Mouse (Mus musculus): ENCODE results near the gene Ccdc124. TPM values are rescaled to one million over a fixed set of nuclear protein-coding genes. Genes with fewer than 3 reads are reported as not detected.

Ccdc124 gene
- polyA plus RNA-seq, 1 experiment from 2014 or later = 109 TPM

DNA sequence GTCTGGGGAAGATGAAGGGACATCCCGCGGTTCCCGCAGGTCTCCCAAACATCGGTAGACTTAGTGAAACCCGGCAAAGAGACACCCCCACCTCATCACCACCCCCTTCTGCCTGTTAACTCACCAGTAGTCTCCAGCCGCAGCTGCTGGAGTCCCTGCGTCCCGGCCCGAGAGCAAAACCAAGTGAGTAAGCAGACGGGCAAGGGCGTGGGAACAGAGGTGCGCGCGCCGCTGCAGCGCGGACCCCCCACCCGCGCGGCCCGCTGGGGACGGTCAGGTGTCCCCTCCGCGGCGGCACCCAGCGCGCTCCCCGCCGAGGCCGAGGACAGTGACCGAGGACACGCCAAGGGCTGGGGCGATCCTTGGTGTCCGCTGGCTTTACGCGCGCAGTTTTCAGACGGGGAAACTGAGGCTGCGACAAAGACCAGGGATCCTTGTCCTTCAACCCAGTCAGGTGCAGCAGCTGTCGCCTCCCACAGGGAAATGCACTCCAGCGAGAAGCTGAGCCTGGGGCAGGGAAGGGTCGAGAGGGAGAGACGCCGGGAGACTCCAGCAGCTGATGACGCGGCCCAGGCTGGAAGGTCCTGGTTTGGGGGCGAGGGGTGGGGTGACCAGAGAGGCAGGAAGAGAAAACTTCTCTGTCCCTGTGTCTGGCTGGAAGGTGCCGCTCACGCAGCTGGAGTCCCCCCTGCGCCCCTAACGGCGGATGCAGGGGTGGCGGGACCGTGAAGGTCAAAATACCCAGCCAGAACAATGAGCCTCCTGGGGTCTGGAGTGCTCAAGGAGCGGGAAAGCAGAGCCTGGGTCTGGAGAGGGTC lies 10.7 kb downstream of the Ccdc124 start, which contains the start of gene Kcnn1:
Gene Kcnn1 (minus strand): TSS at position 435 of the 818 bp plus-strand sequence.
- under 1% methylated on average over 54 of the region's 55 CpGs for WGBS (ENCODE audit: insufficient replicate concordance)
- Histone ChIP-seq H3K27me3 (ENCODE audit: control insufficient read depth, insufficient read depth, low read length) (peaks cover 34% of the 10 kb centered on the region), H3K27ac (ENCODE audit: low read depth, low read length) (peak within 1 kb of the TSS; percentile 29; the same call in 1 of the 2 replicates), H3K4me2 (peak within 1 kb of the TSS; percentile 88), H3K9ac (ENCODE audit: low read depth, low read length) (peak within 1 kb of the TSS; percentile 72), H3K4me1 (ENCODE audit: control insufficient read depth, insufficient read depth, low read length) (peaks cover 31% of the 10 kb centered on the region), H3K36me3 (ENCODE audit: control insufficient read depth, insufficient read depth, low read length) (no peaks in the 10 kb centered on the region), H3K9me3 (replicated peaks; ENCODE audit: control insufficient read depth, low read length) (no peaks in the 10 kb centered on the region), H3K4me3 (ENCODE audit: low read depth, low read length) (peak within 1 kb of the TSS; percentile 61)
- ATAC-seq (replicated peaks; ENCODE audit: insufficient number of reproducible peaks, low FRiP score, low TSS enrichment) = no peak

DNA sequence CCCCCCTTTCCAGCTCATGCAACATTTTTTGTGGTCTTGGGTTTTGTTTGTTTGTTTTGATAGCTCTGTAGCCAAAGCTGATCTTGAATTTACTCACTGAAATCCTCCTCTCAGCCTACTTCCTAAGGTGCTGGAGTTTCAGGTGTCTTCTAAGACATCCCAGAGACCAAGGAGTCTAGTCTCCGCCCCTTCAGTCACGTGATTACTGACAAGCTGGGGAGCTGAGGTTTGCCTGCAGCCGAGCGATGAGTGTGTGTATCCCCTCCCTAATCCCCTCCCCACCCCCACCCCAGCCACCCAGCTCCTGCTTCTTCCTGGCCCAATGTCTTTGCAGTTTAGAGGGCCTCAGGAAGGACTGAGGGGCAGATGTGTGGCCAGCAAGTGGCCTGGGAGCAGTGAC lies 16.2 kb downstream of the Ccdc124 start:
- WGBS (ENCODE audit: insufficient replicate concordance) = 13% methylated on average over 4 of the region's 4 CpGs
- Histone ChIP-seq H3K27me3 (ENCODE audit: control insufficient read depth, insufficient read depth, low read length) (peaks cover 33% of the 10 kb centered on the region), H3K4me1 (ENCODE audit: control insufficient read depth, insufficient read depth, low read length) (no peaks in the 10 kb centered on the region), H3K9me3 (replicated peaks; ENCODE audit: control insufficient read depth, low read length) (no peaks in the 10 kb centered on the region), H3K4me2 (no peak overlapping the region), H3K36me3 (ENCODE audit: control insufficient read depth, insufficient read depth, low read length) (no peaks in the 10 kb centered on the region), H3K4me3 (ENCODE audit: low read depth, low read length) (no peak overlapping the region), H3K9ac (ENCODE audit: low read depth, low read length) (no peak overlapping the region), H3K27ac (ENCODE audit: low read depth, low read length) (no peak overlapping the region)
- ATAC-seq (replicated peaks; ENCODE audit: insufficient number of reproducible peaks, low FRiP score, low TSS enrichment) = no peak

DNA sequence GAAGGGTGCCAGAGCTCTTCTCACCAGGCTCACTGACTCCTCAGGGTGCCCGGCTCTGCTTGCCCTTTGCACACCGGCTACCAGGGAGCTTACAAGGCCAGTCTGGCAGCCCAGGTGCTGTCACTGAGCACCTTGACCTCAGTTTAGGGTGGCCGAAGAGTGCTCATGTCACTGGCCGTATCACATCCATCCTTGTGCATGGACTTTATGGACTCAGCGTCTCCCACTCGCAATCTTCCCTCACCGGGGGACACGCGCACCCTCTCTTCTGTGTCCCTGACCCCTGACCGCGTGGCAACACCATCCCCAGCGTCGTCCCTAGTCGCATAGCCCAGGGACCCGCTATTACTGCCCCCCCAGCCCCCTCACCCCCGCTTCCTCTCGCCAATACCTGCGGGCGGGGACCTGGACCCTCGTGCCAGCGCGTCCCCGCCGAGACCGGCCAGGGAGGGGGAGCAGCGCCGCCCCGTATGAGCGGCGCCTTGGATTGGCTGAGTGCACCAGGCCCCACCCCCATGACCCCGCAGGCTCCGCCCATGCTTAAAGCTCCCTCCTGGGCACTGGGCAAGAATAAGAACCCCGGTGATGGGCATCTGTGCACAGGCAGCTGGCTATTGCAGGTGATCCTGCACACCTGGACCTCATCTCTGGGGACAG lies 17.1 kb downstream of the Ccdc124 start:
- H3K4me2 ChIP-seq = peak overlapping the region; percentile 83
- WGBS (ENCODE audit: insufficient replicate concordance) = 10% methylated on average over 33 of the region's 33 CpGs
- H3K27me3 ChIP-seq (ENCODE audit: control insufficient read depth, insufficient read depth, low read length) = peaks cover 28% of the 10 kb centered on the region
- ATAC-seq (replicated peaks; ENCODE audit: insufficient number of reproducible peaks, low FRiP score, low TSS enrichment) = peak; percentile 72
- peak overlapping the region; percentile 62 for H3K9ac ChIP-seq (ENCODE audit: low read depth, low read length)
- H3K4me1 ChIP-seq (ENCODE audit: control insufficient read depth, insufficient read depth, low read length) = no peaks in the 10 kb centered on the region
- H3K36me3 ChIP-seq (ENCODE audit: control insufficient read depth, insufficient read depth, low read length) = no peaks in the 10 kb centered on the region
- H3K9me3 ChIP-seq (replicated peaks; ENCODE audit: control insufficient read depth, low read length) = no peaks in the 10 kb centered on the region
- H3K4me3 ChIP-seq (ENCODE audit: low read depth, low read length) = peak overlapping the region; percentile 45
- H3K27ac ChIP-seq (ENCODE audit: low read depth, low read length) = no peak overlapping the region

DNA sequence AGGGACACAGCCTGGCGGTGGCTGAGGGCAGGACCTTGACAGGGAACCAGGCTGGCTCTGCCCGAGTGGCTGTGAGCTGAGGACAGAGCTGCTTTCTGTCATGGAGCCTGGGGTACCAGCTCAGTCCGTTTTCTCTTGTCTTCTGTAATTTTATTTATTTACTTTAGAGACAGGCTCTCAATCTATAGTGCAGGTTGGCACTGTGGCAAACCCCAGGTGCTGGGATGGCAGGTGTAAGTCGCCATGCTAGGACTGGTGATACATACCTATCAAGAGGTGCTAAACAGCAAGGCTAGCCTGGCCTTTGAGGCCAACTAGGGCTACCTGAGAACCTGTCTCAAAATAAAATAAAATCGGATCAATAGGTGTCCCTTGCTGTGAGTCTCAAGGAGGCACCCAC lies 17.7 kb downstream of the Ccdc124 start:
- H3K27ac ChIP-seq (ENCODE audit: low read depth, low read length) = no peak overlapping the region
- WGBS (ENCODE audit: insufficient replicate concordance) = 62% methylated on average over 5 of the region's 5 CpGs
- peaks cover 23% of the 10 kb centered on the region for H3K27me3 ChIP-seq (ENCODE audit: control insufficient read depth, insufficient read depth, low read length)
- H3K4me2 ChIP-seq = no peak overlapping the region
- no peaks in the 10 kb centered on the region for H3K9me3 ChIP-seq (replicated peaks; ENCODE audit: control insufficient read depth, low read length)
- H3K36me3 ChIP-seq (ENCODE audit: control insufficient read depth, insufficient read depth, low read length) = no peaks in the 10 kb centered on the region
- ATAC-seq (replicated peaks; ENCODE audit: insufficient number of reproducible peaks, low FRiP score, low TSS enrichment) = no peak
- no peak overlapping the region for H3K9ac ChIP-seq (ENCODE audit: low read depth, low read length)
- H3K4me1 ChIP-seq (ENCODE audit: control insufficient read depth, insufficient read depth, low read length) = no peaks in the 10 kb centered on the region
- H3K4me3 ChIP-seq (ENCODE audit: low read depth, low read length) = no peak overlapping the region

DNA sequence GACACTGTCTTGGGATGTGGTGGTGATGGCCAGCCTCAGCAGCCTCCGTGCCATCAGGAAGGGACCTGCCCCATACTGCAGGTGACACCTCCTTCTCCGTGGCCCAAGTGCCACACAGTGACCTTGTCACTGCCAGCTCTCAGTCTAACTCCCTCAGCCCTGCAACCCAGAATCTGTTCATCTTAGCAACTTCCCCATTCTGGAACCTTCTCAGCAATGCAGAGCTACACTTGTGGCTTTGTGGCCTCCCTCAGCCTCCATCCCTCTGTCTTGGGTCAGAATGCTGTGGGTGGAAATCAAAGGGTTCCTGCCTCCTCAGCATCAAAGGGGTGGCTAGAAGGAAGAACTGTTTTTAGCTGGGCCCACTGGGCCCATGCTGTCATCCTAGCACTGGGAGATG lies 19.9 kb downstream of the Ccdc124 start:
- WGBS (ENCODE audit: insufficient replicate concordance) = 73% methylated on average over 2 of the region's 2 CpGs
- ATAC-seq (replicated peaks; ENCODE audit: insufficient number of reproducible peaks, low FRiP score, low TSS enrichment) = no peak

DNA sequence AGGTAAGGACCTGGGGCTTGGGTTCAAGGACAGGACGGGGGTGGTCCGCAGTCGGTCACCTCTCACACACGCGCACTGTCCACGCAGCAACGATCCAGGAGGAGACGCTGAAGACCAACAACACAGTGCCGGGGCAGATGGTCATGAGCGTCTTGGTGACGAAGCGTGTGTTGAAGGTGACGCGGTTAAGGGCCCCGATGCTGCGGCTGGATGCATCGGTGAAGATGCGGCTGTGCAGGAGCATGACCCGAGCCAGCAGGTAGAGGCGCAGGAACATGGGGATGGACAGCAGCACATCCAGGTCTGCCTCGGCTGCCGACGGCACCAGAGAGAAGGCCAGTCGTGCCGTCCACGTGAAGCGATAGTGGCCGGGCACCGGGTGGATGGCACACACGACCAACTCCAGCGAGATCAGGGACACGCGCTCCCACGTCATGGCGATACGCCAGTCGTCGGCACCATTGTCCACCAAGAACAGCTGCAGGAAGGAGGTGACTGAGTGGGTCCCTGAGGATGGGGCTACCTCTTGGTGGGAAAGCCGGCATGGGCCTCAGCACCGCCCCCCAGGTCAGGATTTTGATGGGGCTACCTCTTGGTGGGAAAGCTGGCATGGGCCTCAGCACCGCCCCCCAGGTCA lies 21.0 kb downstream of the Ccdc124 start:
- 84% methylated on average over 41 of the region's 41 CpGs for WGBS (ENCODE audit: insufficient replicate concordance)
- Histone ChIP-seq H3K4me3 (ENCODE audit: low read depth, low read length) (no peak overlapping the region), H3K4me1 (ENCODE audit: control insufficient read depth, insufficient read depth, low read length) (no peaks in the 10 kb centered on the region), H3K27me3 (ENCODE audit: control insufficient read depth, insufficient read depth, low read length) (peaks cover 31% of the 10 kb centered on the region), H3K36me3 (ENCODE audit: control insufficient read depth, insufficient read depth, low read length) (no peaks in the 10 kb centered on the region), H3K9me3 (replicated peaks; ENCODE audit: control insufficient read depth, low read length) (no peaks in the 10 kb centered on the region), H3K4me2 (no peak overlapping the region), H3K9ac (ENCODE audit: low read depth, low read length) (no peak overlapping the region), H3K27ac (ENCODE audit: low read depth, low read length) (no peak overlapping the region)
- no peak for ATAC-seq (replicated peaks; ENCODE audit: insufficient number of reproducible peaks, low FRiP score, low TSS enrichment)

More for the DNA sequence above, 19.9 kb downstream of the Ccdc124 start:
- Histone ChIP-seq H3K27ac (ENCODE audit: low read depth, low read length) (no peak overlapping the region), H3K36me3 (ENCODE audit: control insufficient read depth, insufficient read depth, low read length) (no peaks in the 10 kb centered on the region), H3K4me3 (ENCODE audit: low read depth, low read length) (no peak overlapping the region), H3K27me3 (ENCODE audit: control insufficient read depth, insufficient read depth, low read length) (peaks cover 27% of the 10 kb centered on the region), H3K4me1 (ENCODE audit: control insufficient read depth, insufficient read depth, low read length) (no peaks in the 10 kb centered on the region), H3K9me3 (replicated peaks; ENCODE audit: control insufficient read depth, low read length) (no peaks in the 10 kb centered on the region), H3K4me2 (no peak overlapping the region), H3K9ac (ENCODE audit: low read depth, low read length) (no peak overlapping the region)

DNA sequence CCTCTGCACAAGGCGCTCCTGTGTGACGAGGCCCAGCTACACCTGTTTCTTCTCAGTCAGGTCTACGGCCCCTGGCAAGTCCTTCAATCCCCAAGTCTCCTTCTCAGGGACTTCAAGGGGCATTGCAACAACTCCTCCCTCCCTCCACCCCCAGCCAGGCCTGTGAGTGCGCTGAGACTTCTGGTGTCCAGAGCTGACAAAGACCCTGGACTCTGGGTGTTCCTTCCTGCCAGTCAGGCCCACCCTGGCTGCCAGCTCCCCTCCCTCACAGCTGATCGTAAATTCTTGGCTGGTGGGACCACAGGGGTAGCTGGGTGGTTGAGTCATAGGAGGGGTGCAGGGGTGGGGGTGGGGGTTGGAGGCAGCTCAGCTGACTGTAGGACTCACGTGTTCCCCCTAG lies 21.9 kb downstream of the Ccdc124 start:
- Histone ChIP-seq H3K9me3 (replicated peaks; ENCODE audit: control insufficient read depth, low read length) (no peaks in the 10 kb centered on the region), H3K27ac (ENCODE audit: low read depth, low read length) (no peak overlapping the region), H3K36me3 (ENCODE audit: control insufficient read depth, insufficient read depth, low read length) (no peaks in the 10 kb centered on the region), H3K4me1 (ENCODE audit: control insufficient read depth, insufficient read depth, low read length) (no peaks in the 10 kb centered on the region), H3K4me3 (ENCODE audit: low read depth, low read length) (no peak overlapping the region), H3K4me2 (no peak overlapping the region), H3K27me3 (ENCODE audit: control insufficient read depth, insufficient read depth, low read length) (peaks cover 33% of the 10 kb centered on the region), H3K9ac (ENCODE audit: low read depth, low read length) (no peak overlapping the region)
- 45% methylated on average over 6 of the region's 6 CpGs for WGBS (ENCODE audit: insufficient replicate concordance)
- no peak for ATAC-seq (replicated peaks; ENCODE audit: insufficient number of reproducible peaks, low FRiP score, low TSS enrichment)

DNA sequence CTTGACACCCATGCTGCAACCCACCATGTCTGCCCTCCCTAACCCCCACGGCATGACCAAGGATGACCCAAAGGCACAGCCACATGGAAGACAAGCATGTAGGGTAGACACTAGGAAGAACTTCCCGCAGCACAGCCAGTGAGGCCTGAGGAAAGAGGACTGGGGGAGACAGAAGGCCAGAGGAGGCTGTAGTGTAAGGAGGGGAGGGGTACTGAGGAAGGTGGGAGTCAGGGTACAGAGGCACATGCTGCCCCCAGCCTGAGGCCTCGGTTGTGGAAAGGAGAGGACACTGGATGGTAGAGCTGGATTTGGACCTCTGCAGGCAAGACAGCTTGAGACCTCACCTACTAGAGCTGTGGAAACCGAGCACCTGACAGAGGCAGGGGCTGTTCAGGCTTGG lies 22.8 kb downstream of the Ccdc124 start:
- H3K4me2 ChIP-seq = no peak overlapping the region
- no peak overlapping the region for H3K27ac ChIP-seq (ENCODE audit: low read depth, low read length)
- peaks cover 30% of the 10 kb centered on the region for H3K27me3 ChIP-seq (ENCODE audit: control insufficient read depth, insufficient read depth, low read length)
- H3K4me3 ChIP-seq (ENCODE audit: low read depth, low read length) = no peak overlapping the region
- WGBS (ENCODE audit: insufficient replicate concordance) = 70% methylated on average over 4 of the region's 4 CpGs
- ATAC-seq (replicated peaks; ENCODE audit: insufficient number of reproducible peaks, low FRiP score, low TSS enrichment) = no peak
- H3K9me3 ChIP-seq (replicated peaks; ENCODE audit: control insufficient read depth, low read length) = no peaks in the 10 kb centered on the region
- H3K4me1 ChIP-seq (ENCODE audit: control insufficient read depth, insufficient read depth, low read length) = no peaks in the 10 kb centered on the region
- no peak overlapping the region for H3K9ac ChIP-seq (ENCODE audit: low read depth, low read length)
- H3K36me3 ChIP-seq (ENCODE audit: control insufficient read depth, insufficient read depth, low read length) = no peaks in the 10 kb centered on the region

Data from heart, embryonic 11.5 days (tissue).